Mouse (Mus musculus): ENCODE measurements at regions not wholly inside any gene's neighbourhood (a gene's known extent, or its start where the extent isn't known, plus 50 kb on each side); places are given as distances from the start of the nearest gene placed in this dataset.

GRCm38 (mm10) chr8:41529581-41529980, 112.7 kb upstream of the Frg1 start:
- no peak for DNase-seq (ENCODE audit: extremely low spot score in 1 of 2, low spot score in 1 of 2)

DNA sequence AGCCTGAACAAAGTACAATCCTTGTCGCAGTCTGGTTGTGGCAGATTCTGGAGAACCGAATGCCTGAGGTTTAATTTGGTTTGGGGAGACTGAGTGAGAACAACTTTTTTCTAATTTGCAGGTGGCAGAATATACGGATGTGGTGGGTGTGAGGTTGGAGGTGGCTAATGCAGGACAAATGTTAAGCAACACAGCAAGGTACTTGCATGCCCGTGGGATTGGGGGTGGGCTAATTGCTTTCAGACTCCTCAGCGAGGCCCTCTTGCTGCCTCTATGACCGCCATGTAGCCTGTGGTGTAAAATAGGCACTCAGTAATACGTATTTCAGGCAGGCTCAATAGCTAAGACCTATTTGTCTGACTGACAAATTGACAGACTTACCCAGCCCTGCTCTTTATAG, 109.4 kb upstream of the Frg1 start:
- no peak for DNase-seq (ENCODE audit: extremely low spot score in 1 of 2, low spot score in 1 of 2)

GRCm38 (mm10) chr8:41485163-41485562, 68.3 kb upstream of the Frg1 start:
- DNase-seq (ENCODE audit: extremely low spot score in 1 of 2, low spot score in 1 of 2) = no peak

- no peak for DNase-seq (ENCODE audit: extremely low spot score in 1 of 2, low spot score in 1 of 2)
These were observed 66.4 kb upstream of the Frg1 start for GRCm38 (mm10) chr8:41483297-41483696.

DNA sequence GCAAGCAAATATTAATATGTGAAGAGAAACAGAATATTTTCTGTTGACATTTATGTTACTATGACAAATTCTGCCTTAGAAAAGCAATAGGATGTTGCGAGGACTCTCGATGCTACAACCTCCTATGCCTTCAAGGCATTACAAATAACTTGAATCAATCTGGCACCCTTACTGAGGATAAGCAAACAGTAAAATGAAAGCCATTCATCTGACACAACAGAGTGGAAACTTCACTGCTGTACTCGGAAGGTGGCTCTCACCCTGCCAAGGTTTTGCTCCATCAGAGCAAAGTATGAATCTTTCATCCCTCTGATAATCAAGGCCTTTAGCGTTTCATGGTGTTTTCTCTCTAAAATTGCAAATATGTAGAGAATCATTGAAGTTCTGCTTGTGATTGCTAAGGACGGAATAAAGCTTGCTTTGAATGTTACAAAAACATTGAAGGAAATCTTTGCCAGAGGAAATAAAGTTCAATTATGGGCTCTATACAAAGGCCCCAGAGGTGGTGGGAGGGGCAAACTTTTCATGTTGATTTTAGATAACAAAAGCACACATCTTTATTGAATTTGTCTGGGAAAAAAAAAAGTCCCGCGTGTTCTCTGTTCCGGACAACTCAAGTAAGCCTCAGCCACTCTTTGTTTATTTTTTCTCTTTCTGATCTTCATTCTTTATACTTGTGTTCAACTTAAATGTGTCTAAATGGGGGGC, 56.3 kb upstream of the Frg1 start:
- DNase-seq (ENCODE audit: extremely low spot score in 1 of 2, low spot score in 1 of 2) = no peak

DNA sequence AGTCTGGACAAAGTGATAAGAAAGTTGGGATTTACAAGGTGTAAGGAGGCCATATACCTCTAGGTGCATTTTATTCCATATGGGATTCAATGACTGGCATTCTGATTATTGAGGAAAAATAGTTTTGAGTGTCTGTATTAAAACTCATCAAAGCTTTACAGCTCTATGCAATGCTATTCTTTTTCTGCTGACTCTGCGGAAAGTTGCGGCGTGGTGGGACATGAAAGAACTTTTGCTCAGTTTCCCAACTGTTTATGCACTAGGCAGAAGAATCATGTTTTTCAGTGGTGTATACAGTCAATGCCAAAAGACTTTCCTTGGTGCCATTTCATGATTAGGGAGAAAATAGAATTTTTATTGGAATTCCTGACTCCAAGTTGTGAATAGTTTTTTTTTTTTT, 55.4 kb upstream of the Frg1 start:
- DNase-seq (ENCODE audit: extremely low spot score in 1 of 2, low spot score in 1 of 2) = no peak

All from frontal cortex, adult 2 months (tissue).